Mouse (Mus musculus) lung, embryonic 16.5 days (tissue): Measurements from ENCODE around the gene Olfr312. TPM values are rescaled to one million over a fixed set of nuclear protein-coding genes. Genes with fewer than 3 reads are reported as not detected.
"Not testable (repeated sequence)": the region's sequence is repeated elsewhere in the genome, so short reads cannot be mapped to it uniquely, and the experiment has no call there.

Experiments
- ATAC-seq: fragments of 200-750 bp; cut with Nextera tagmentation; 2 replicates; pipeline ENCODE4 v1.8.0; 2017; ENCODE audit warnings: low read depth, mild to moderate bottlenecking, moderate library complexity
- H3K27ac ChIP-seq: fragments of 300-500 bp; sonication (generic); 2 replicates; pipeline ENCODE4 v1.5.1; 2014; ENCODE audit warnings: mild to moderate bottlenecking, control low read depth, low read length
- H3K27me3 ChIP-seq: fragments of 300-500 bp; sonication (generic); 2 replicates; pipeline ENCODE4 v1.6.1; 2014; ENCODE audit warnings: low read depth, low read length, mixed read lengths; ENCODE audit not compliant: control insufficient read depth, insufficient read depth
- H3K36me3 ChIP-seq: fragments of 300-500 bp; sonication (generic); 2 replicates; pipeline ENCODE4 v1.6.1; 2014; ENCODE audit warnings: low read length; ENCODE audit not compliant: control insufficient read depth, insufficient read depth
- H3K4me1 ChIP-seq: fragments of 300-500 bp; sonication (generic); replicated peaks from 2 replicates; pipeline ENCODE4 v1.6.1; 2014; ENCODE audit warnings: low read length, mixed read lengths; ENCODE audit not compliant: control insufficient read depth, insufficient read depth
- H3K4me2 ChIP-seq: fragments of 300-500 bp; sonication (generic); 2 replicates; pipeline ENCODE4 v1.6.1; 2014; ENCODE audit warnings: low read depth, low read length, control low read depth
- H3K4me3 ChIP-seq: fragments of 300-500 bp; sonication (generic); 2 replicates; pipeline ENCODE4 v1.5.1; 2014; ENCODE audit warnings: mild to moderate bottlenecking, low read length, control low read depth
- H3K9ac ChIP-seq: fragments of 300-500 bp; sonication (generic); 2 replicates; pipeline ENCODE4 v1.6.1; 2014; ENCODE audit warnings: low read length, control low read depth
- H3K9me3 ChIP-seq: fragments of 300-500 bp; sonication (generic); 2 replicates; pipeline ENCODE4 v1.6.1; 2016; ENCODE audit warnings: low read length; ENCODE audit not compliant: control insufficient read depth
- WGBS: fragments of 180-500 bp; shearing (Covaris S2); extraction: QIAGEN DNeasy Blood & Tissue Kit; methylation state at CpG from one replicate; pipeline ENCODE4 v1.1.7; 2014; 5-methylcytosine and 5-hydroxymethylcytosine counted together
- polyA plus RNA-seq: library from polyadenylated mRNA; unstranded; fragments of >200 nt; fragmentation: Nextera tagmentation; extraction: Ambion mirVana; gene quantifications from 2 replicates; pipeline ENCODE4 v1.2.1, GENCODE M21; 2015

Olfr312 gene
- polyA plus RNA-seq: 0.08 TPM in 1 of 2 replicates, not detected in the other

DNA sequence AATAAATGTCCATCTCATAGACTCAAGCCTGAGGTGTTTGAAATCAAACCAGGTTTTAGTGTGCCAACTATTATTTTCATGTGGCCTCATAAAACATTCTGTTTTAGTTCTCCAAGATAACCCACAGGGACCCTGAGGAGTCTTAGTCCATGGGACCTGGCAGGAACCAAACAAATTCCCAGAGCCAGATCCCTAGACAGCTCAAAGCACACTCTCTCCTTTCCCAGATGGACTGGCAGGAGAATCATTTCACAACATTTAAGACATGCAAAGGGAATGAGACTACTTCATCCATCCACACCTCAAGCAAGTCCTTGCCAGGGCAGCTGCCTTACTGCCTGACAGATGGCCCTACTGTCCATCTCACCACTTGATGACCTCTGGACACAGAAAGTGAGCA lies at the start of gene Olfr312:
TSS of gene Olfr312 (plus strand) at position 301 of the 400 bp plus-strand sequence.
- not testable (repeated sequence) for H3K36me3 ChIP-seq, ATAC-seq, H3K9me3 ChIP-seq, H3K4me1 ChIP-seq, H3K27ac ChIP-seq, H3K27me3 ChIP-seq, H3K4me3 ChIP-seq, H3K9ac ChIP-seq, H3K4me2 ChIP-seq

DNA sequence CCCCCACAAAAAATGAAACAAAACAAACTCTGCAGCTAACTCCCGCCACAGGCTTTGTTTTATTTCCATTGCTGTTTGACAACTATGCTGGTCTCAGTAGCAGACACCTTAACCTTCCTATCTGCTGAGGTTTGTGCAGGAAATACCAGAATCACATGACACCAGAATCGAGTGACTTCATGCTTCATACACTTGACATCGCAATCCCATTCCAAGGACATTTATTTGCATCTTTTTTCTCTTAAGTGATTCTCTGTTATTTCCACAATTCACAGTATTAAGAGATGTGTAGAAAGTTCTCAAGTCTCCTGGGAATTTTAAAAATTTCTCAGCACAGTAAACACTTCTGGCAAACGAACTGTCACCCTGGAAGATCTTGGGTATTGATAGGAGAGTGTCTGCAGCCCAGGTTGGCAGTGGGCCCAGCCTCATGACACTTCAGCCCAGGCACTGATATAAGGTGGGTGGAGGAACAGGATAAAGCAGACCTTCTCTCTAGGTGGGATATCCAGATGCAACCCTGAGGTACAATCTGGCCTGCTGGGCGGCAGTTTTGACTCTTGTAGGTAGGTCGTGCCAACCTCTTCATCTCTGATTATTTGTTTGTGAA lies 46.5 kb upstream of the Olfr312 start, which contains the start of gene Olfr314:
TSS of gene Olfr314 (plus strand) at position 473 of the 610 bp plus-strand sequence.
- Histone ChIP-seq H3K4me1 (no peaks in the 10 kb centered on the region), H3K9ac (no peak within 1 kb of the TSS), H3K4me2 (no peak within 1 kb of the TSS), H3K27ac (no peak within 1 kb of the TSS), H3K4me3 (no peak within 1 kb of the TSS), H3K36me3 (no peaks in the 10 kb centered on the region), H3K27me3 (no peaks in the 10 kb centered on the region), H3K9me3 (no peaks in the 10 kb centered on the region)
- ATAC-seq: no peak
- 46% methylated on average over 6 of the region's 6 CpGs for WGBS

DNA sequence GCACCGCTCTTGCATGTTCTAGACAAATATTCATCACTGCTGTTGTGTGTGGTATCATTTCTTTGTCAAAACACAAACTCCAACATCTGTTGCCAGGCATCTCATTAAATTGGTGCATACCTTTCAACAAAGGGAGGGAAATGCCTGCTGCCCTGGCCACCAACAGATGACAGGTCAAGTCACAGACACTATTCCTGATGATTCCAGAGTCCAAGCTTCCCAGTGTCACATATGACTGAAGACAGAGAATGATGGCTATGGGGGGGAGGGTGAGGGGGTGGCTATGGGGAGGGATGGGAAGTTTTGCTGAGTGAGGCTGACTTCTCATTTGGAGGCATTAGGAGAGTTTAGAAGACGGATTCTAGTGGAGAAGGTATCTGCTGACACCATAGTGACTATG lies 44.9 kb upstream of the Olfr312 start:
- WGBS: 60% methylated on average over 2 of the region's 2 CpGs
- Histone ChIP-seq H3K9ac (no peak overlapping the region), H3K9me3 (no peaks in the 10 kb centered on the region), H3K4me2 (no peak overlapping the region), H3K27me3 (no peaks in the 10 kb centered on the region), H3K4me1 (no peaks in the 10 kb centered on the region), H3K27ac (no peak overlapping the region), H3K36me3 (no peaks in the 10 kb centered on the region), H3K4me3 (no peak overlapping the region)
- ATAC-seq: no peak

DNA sequence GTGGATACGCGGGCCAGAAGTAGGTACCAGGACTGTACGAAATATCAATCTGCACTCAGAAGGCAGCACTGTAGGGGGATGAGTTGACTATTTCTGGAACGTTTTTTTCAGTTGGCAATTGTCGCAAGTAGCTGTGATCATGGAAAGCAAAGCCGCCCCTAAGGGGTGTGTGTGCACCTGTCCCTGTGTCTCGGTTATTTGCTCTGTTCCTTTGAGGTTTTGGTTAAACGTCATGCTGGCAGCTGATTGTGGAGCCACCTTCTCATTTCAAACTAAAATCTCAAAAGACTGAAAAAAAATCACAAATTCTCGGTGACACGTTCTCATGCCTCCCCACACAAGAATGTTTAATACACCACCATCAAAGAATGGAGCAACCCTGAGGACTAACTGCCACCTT lies 41.4 kb upstream of the Olfr312 start:
- H3K9ac ChIP-seq: no peak overlapping the region
- no peak overlapping the region for H3K4me3 ChIP-seq
- no peaks in the 10 kb centered on the region for H3K27me3 ChIP-seq
- no peaks in the 10 kb centered on the region for H3K36me3 ChIP-seq
- H3K4me1 ChIP-seq: no peaks in the 10 kb centered on the region
- H3K27ac ChIP-seq: no peak overlapping the region
- ATAC-seq: no peak
- H3K4me2 ChIP-seq: no peak overlapping the region
- no peaks in the 10 kb centered on the region for H3K9me3 ChIP-seq
- 76% methylated on average over 10 of the region's 10 CpGs for WGBS

DNA sequence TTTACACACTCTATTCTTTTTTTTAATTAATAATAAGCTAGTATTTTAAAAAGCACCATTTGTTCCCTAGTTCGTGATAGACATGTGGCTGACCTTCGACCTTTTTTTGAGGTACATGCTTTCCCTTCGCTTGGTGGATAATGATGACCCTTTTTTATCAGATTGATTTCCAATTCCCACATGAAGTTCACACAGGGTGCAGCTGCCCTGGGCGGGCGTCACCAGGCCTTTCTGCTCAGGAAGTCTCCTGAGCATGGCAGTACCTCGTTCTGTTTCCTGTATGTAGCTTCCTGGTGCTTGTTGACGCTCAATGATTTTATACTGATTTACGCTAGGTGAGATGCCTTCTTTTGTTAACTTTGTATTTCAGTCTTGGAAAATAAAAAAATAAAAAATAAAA lies 40.7 kb upstream of the Olfr312 start:
- WGBS: 68% methylated on average over 8 of the region's 8 CpGs
- no peaks in the 10 kb centered on the region for H3K9me3 ChIP-seq
- no peaks in the 10 kb centered on the region for H3K36me3 ChIP-seq
- no peak overlapping the region for H3K27ac ChIP-seq
- H3K4me2 ChIP-seq: no peak overlapping the region
- no peak overlapping the region for H3K4me3 ChIP-seq
- H3K4me1 ChIP-seq: no peaks in the 10 kb centered on the region
- no peak overlapping the region for H3K9ac ChIP-seq
- ATAC-seq: no peak
- H3K27me3 ChIP-seq: no peaks in the 10 kb centered on the region

DNA sequence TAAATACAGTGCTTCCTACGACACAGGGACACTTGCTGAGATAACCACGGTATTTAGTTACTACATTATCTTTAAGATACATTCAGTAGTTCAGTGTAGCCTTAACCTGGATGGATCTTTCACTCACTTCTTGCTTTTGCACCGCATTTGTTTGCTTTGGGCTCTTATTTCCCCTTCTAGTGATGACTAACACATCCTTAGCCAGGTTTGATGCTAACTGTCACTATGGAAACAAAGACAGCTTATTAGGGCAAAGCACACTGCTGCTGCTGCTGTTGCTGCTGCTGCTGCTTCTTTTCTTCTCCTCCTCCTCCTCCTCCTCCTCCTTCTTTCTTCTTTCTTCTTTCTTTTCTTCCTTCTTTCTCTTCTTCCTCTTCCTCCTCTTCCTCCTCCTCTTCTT lies 39.5 kb upstream of the Olfr312 start:
- no peaks in the 10 kb centered on the region for H3K27me3 ChIP-seq
- no peak for ATAC-seq
- WGBS: 20% methylated on average over 3 of the region's 3 CpGs

DNA sequence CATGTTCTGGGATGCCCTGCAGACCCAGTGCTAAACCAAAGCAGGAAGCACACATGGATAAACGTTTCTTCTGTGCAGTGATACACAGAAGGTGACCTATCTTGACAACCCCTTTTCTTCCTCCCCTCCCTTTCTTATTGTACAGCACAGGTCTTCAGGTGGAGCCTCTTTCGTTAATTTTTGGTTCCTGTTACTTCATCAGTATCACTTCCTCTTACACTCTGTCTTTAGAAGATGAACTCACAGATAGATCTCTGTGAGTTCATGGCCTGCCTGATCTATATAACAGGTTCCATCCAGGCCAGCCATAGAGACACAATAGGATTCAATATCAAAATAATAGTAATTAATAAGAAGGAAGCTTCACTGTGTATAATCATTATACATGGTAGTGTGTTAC lies 39.0 kb upstream of the Olfr312 start:
- Histone ChIP-seq H3K9ac (no peak overlapping the region), H3K4me1 (no peaks in the 10 kb centered on the region), H3K27me3 (no peaks in the 10 kb centered on the region), H3K4me3 (no peak overlapping the region), H3K36me3 (no peaks in the 10 kb centered on the region), H3K27ac (no peak overlapping the region), H3K4me2 (no peak overlapping the region), H3K9me3 (no peaks in the 10 kb centered on the region)
- no peak for ATAC-seq
- 42% methylated on average over 2 of the region's 2 CpGs for WGBS

More for the DNA sequence above, 39.5 kb upstream of the Olfr312 start:
- no peak overlapping the region for H3K4me2 ChIP-seq
- H3K27ac ChIP-seq: no peak overlapping the region
- H3K9ac ChIP-seq: no peak overlapping the region
- no peaks in the 10 kb centered on the region for H3K36me3 ChIP-seq
- H3K9me3 ChIP-seq: no peaks in the 10 kb centered on the region
- H3K4me1 ChIP-seq: no peaks in the 10 kb centered on the region
- H3K4me3 ChIP-seq: no peak overlapping the region

DNA sequence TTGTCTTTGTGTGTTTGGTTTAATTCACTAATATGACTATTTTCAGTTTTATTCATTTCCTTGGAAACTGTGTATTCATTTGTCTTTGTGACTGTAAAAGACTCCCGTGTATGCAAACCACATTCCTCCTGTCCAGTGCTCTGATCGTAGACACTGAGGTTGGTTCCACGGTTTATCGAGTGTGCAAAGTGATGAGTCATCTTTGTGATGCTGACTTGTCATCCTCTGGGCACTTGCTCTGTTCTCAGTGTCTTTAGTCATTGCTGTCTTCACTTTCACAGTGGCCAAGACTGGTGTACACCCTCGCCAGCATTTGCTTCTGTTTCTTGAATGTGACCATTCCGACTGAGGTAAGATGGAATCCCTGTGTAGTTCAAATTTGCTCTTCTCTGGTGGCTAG lies 38.4 kb upstream of the Olfr312 start:
- Histone ChIP-seq H3K9ac (no peak overlapping the region), H3K4me3 (no peak overlapping the region), H3K9me3 (no peaks in the 10 kb centered on the region), H3K27me3 (no peaks in the 10 kb centered on the region), H3K36me3 (no peaks in the 10 kb centered on the region), H3K4me2 (no peak overlapping the region), H3K4me1 (no peaks in the 10 kb centered on the region), H3K27ac (no peak overlapping the region)
- WGBS: 61% methylated on average over 6 of the region's 6 CpGs
- no peak for ATAC-seq

DNA sequence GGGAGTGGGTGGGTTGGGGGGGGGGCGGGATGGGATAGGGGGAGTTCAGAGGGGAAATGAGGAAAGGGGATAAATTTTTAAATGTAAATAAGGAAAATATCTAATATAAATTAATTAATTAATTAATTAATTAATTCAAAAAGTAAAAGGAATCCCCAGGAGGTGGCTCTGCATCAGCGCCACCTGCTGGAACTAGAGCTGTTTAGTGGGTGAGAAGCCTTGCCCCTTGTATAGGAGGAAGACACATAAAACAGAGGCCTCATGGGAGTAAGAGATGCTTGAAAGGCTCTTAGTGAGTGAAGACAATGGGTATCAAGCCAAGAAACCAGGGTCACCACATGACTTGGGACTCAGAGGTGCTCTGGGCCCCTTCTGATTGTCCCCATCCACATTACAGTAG lies 33.2 kb upstream of the Olfr312 start:
- ATAC-seq: no peak
- H3K9me3 ChIP-seq: no peaks in the 10 kb centered on the region
- WGBS: 75% methylated on average over 2 of the region's 2 CpGs
- H3K4me2 ChIP-seq: no peak overlapping the region
- H3K9ac ChIP-seq: no peak overlapping the region
- H3K27ac ChIP-seq: no peak overlapping the region
- H3K36me3 ChIP-seq: no peaks in the 10 kb centered on the region
- H3K4me1 ChIP-seq: no peaks in the 10 kb centered on the region
- no peaks in the 10 kb centered on the region for H3K27me3 ChIP-seq
- H3K4me3 ChIP-seq: no peak overlapping the region

DNA sequence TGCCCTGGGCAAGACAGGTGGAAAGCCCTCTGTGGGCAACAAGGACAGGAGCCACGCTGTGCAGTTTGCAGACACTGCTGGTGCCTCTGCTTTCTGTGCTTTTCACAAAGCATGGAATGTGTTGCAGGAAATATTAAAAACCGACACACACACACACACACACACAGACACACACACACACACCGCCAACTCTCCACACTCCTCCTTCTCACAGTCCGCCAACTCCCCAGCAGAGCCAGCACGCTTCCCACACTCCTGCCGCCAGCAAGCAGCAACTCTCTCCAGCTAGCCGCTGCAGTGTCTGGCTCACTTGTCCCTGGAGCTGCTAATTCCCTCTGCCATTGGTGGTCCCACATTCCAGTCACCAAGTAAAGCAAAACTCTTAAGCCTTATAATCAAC lies 32.2 kb upstream of the Olfr312 start:
- Histone ChIP-seq H3K36me3 (no peaks in the 10 kb centered on the region), H3K4me2 (no peak overlapping the region), H3K9ac (no peak overlapping the region), H3K27me3 (no peaks in the 10 kb centered on the region), H3K9me3 (no peaks in the 10 kb centered on the region), H3K27ac (no peak overlapping the region), H3K4me1 (no peaks in the 10 kb centered on the region; the same call in 1 of the 2 replicates), H3K4me3 (no peak overlapping the region)
- 65% methylated on average over 7 of the region's 7 CpGs for WGBS
- no peak for ATAC-seq
